ENCODE assay signal across 8 mouse cellular contexts in genomic region chr16:97610939-97611338, GRCm38 (mm10). TPM values are rescaled to one million over a fixed set of nuclear protein-coding genes. Genes with fewer than 3 reads are reported as not detected.
DNase-seq lines count a peak whose midpoint lies in the region; ATAC-seq and TF ChIP-seq lines count a peak whose summit lies in the region.

Gene Tmprss2 (minus strand): TSS chr16:97611195.

- no peak within 1 kb of the TSS for H3K9ac ChIP-seq in forebrain, postnatal 0 days
- H3K9ac ChIP-seq in kidney, embryonic 16.5 days (replicated peaks; ENCODE audit: low read length): peak within 1 kb of the TSS; percentile 68
- H3K9ac ChIP-seq in lung, postnatal 0 days (replicated peaks; ENCODE audit: low read depth): peak within 1 kb of the TSS; percentile 29; the same call in 1 of the 2 replicates
- peak within 1 kb of the TSS; percentile 76 for H3K9ac ChIP-seq in stomach, embryonic 16.5 days (ENCODE audit: low read length)

- H3K4me3 ChIP-seq in forebrain, postnatal 0 days (ENCODE audit: low read depth, low read length): peak within 1 kb of the TSS; percentile 34
- H3K4me3 ChIP-seq in kidney, embryonic 16.5 days (ENCODE audit: low read length): peak within 1 kb of the TSS; percentile 56
- peak within 1 kb of the TSS; percentile 45 for H3K4me3 ChIP-seq in lung, postnatal 0 days (ENCODE audit: low read depth, low read length)
- peak within 1 kb of the TSS; percentile 56 for H3K4me3 ChIP-seq in stomach, embryonic 16.5 days (replicated peaks; ENCODE audit: low read length)

- peaks cover 6% of the 10 kb centered on the region; the same call in 1 of the 2 replicates for H3K4me1 ChIP-seq in forebrain, postnatal 0 days (ENCODE audit: insufficient read depth)
- peaks cover 10% of the 10 kb centered on the region; the same call in 1 of the 2 replicates for H3K4me1 ChIP-seq in kidney, embryonic 16.5 days (ENCODE audit: insufficient read depth, low read length)
- no peaks in the 10 kb centered on the region; the same call in 1 of the 2 replicates for H3K4me1 ChIP-seq in lung, postnatal 0 days (ENCODE audit: insufficient read depth, low read depth, low read length)
- H3K4me1 ChIP-seq in stomach, embryonic 16.5 days (ENCODE audit: control insufficient read depth, insufficient read depth, low read length): peaks cover 6% of the 10 kb centered on the region; the same call in 1 of the 2 replicates

- H3K27ac ChIP-seq in forebrain, postnatal 0 days (ENCODE audit: low read depth, low read length): no peak within 1 kb of the TSS
- H3K27ac ChIP-seq in kidney, embryonic 16.5 days (ENCODE audit: low read length): peak within 1 kb of the TSS; percentile 73
- peak within 1 kb of the TSS; percentile 72 for H3K27ac ChIP-seq in lung, postnatal 0 days (ENCODE audit: low read length)
- H3K27ac ChIP-seq in stomach, embryonic 16.5 days (ENCODE audit: low read length): peak within 1 kb of the TSS; percentile 69

- H3K36me3 ChIP-seq in forebrain, postnatal 0 days (ENCODE audit: insufficient read depth): no peaks in the 10 kb centered on the region
- no peaks in the 10 kb centered on the region for H3K36me3 ChIP-seq in kidney, embryonic 16.5 days (ENCODE audit: insufficient read depth, low read length)
- H3K36me3 ChIP-seq in lung, postnatal 0 days (ENCODE audit: insufficient read depth, low read length): no peaks in the 10 kb centered on the region
- H3K36me3 ChIP-seq in stomach, embryonic 16.5 days (ENCODE audit: control insufficient read depth, insufficient read depth, low read length): no peaks in the 10 kb centered on the region

- no peaks in the 10 kb centered on the region for H3K9me3 ChIP-seq in forebrain, postnatal 0 days (ENCODE audit: low read length)
- no peaks in the 10 kb centered on the region for H3K9me3 ChIP-seq in kidney, embryonic 16.5 days (ENCODE audit: low read length)
- no peaks in the 10 kb centered on the region for H3K9me3 ChIP-seq in lung, postnatal 0 days (ENCODE audit: low read length)
- no peaks in the 10 kb centered on the region for H3K9me3 ChIP-seq in stomach, embryonic 16.5 days (replicated peaks; ENCODE audit: control insufficient read depth, low read length)

- peak; percentile 90 for DNase-seq in heart, adult 11 months
- DNase-seq in heart, adult 8-10 months (ENCODE audit: low spot score): no peak
- DNase-seq in forebrain, postnatal 0 days: no peak
- peak; percentile 92 for DNase-seq in lung, postnatal 0 days (ENCODE audit: low spot score)
- DNase-seq in layer of hippocampus, adult 18-20 months (ENCODE audit: low spot score in 2 of 2): no peak

- TF ChIP-seq EP300 in lung, postnatal 0 days (IDR thresholded peaks at IDR 0.05): 0 out of 2 replicates have a peak, but pooled peaks have one; percentile 10

- TF ChIP-seq CTCF in forebrain, postnatal 0 days (IDR thresholded peaks at IDR 0.05; ENCODE audit: low read depth): no peak
- no peak for TF ChIP-seq CTCF in lung, postnatal 0 days (IDR thresholded peaks at IDR 0.05)

- H3K4me2 ChIP-seq in forebrain, postnatal 0 days (ENCODE audit: low read depth): peak within 1 kb of the TSS; percentile 58
- H3K4me2 ChIP-seq in kidney, embryonic 16.5 days (replicated peaks; ENCODE audit: low read depth, low read length): peak within 1 kb of the TSS; percentile 68
- H3K4me2 ChIP-seq in lung, postnatal 0 days (replicated peaks; ENCODE audit: low read depth, low read length): peak within 1 kb of the TSS; percentile 69
- H3K4me2 ChIP-seq in stomach, embryonic 16.5 days (ENCODE audit: low read depth, low read length): peak within 1 kb of the TSS; percentile 69

- WGBS in forebrain, postnatal 0 days: under 1% methylated on average over 30 of the region's 30 CpGs
- WGBS in kidney, embryonic 16.5 days: under 1% methylated on average over 28 of the region's 30 CpGs
- 2% methylated on average over 30 of the region's 30 CpGs for WGBS in lung, postnatal 0 days
- under 1% methylated on average over 30 of the region's 30 CpGs for WGBS in stomach, embryonic 16.5 days

- ATAC-seq in forebrain, postnatal 0 days: no peak
- peak; percentile 89 for ATAC-seq in kidney, embryonic 16.5 days (ENCODE audit: low FRiP score, low TSS enrichment)
- ATAC-seq in lung, postnatal 0 days: peak; percentile 94
- peak; percentile 84 for ATAC-seq in stomach, embryonic 16.5 days (ENCODE audit: insufficient read depth, low FRiP score)
- ATAC-seq in erythroid progenitor cell, adult 5-6 weeks (replicated peaks; ENCODE audit: low FRiP score, poor library complexity, severe bottlenecking): no peak

- peaks cover 32% of the 10 kb centered on the region for H3K27me3 ChIP-seq in forebrain, postnatal 0 days (ENCODE audit: insufficient read depth, low read length)
- H3K27me3 ChIP-seq in kidney, embryonic 16.5 days (ENCODE audit: insufficient read depth, low read length): peaks cover 29% of the 10 kb centered on the region
- H3K27me3 ChIP-seq in lung, postnatal 0 days (replicated peaks; ENCODE audit: insufficient read depth, low read length): 0 out of 2 replicates have a peak, but pooled peaks cover 5% of the 10 kb centered on the region
- peaks cover 26% of the 10 kb centered on the region for H3K27me3 ChIP-seq in stomach, embryonic 16.5 days (ENCODE audit: control insufficient read depth, insufficient read depth, low read length)

RNA-seq across cellular contexts. Expression of gene Tmprss2, which starts in this region (rescaled TPM):
- not detected for total RNA-seq in heart, adult 8-10 months (2022)
- total RNA-seq in forebrain, postnatal 0 days (2014; rRNA removed): 0.10 and 0.15 TPM in 2 replicates
- 0.15 and 0.16 TPM in 2 replicates for polyA plus RNA-seq in forebrain, postnatal 0 days (2015; fragmentation: Nextera tagmentation; extraction: Ambion mirVana)
- polyA plus RNA-seq in kidney, embryonic 16.5 days (2015; fragmentation: Nextera tagmentation; extraction: Ambion mirVana): 51.3 and 58.8 TPM in 2 replicates
- polyA plus RNA-seq in lung, postnatal 0 days (2015; fragmentation: Nextera tagmentation; extraction: Ambion mirVana): 46.9 and 54.2 TPM in 2 replicates
- 47.3 and 57.5 TPM in 2 replicates for polyA plus RNA-seq in stomach, embryonic 16.5 days (2015; fragmentation: Nextera tagmentation; extraction: Ambion mirVana)
- not detected for total RNA-seq in layer of hippocampus, adult 18-20 months (2021)
- total RNA-seq in erythroid progenitor cell, adult 5-6 weeks (2015; ENCODE audit: low replicate concordance): not detected in 2 replicates
- total RNA-seq in erythroid progenitor cell, adult 5-6 weeks (2017; ENCODE audit: low replicate concordance): not detected in 2 replicates

Comparison
In these comparisons a context has a peak if more than half of its experiments do, and no peak if none do; other contexts are left out.
1. RNA of gene Tmprss2 (polyA plus RNA-seq): 51.3 to 58.8 TPM in kidney, embryonic 16.5 days, 46.9 to 54.2 TPM in lung, postnatal 0 days and 47.3 to 57.5 TPM in stomach, embryonic 16.5 days; 0.15 to 0.16 TPM in forebrain, postnatal 0 days; every median in the first group is over 10 times any median in the second.
2. DNase-seq: peak in heart, adult 11 months (single experiment) and lung, postnatal 0 days (single experiment); none in heart, adult 8-10 months (single experiment), forebrain, postnatal 0 days (single experiment) and layer of hippocampus, adult 18-20 months (0 of 2).
3. ATAC-seq: peak in kidney, embryonic 16.5 days (single experiment), lung, postnatal 0 days (single experiment) and stomach, embryonic 16.5 days (single experiment); none in forebrain, postnatal 0 days (single experiment) and erythroid progenitor cell, adult 5-6 weeks (single experiment).
4. Peak in every context shown above with its lines, with median percentiles within 50 percentile points of each other: H3K4me2 ChIP-seq and H3K4me3 ChIP-seq.